In the genomic region with DNA sequence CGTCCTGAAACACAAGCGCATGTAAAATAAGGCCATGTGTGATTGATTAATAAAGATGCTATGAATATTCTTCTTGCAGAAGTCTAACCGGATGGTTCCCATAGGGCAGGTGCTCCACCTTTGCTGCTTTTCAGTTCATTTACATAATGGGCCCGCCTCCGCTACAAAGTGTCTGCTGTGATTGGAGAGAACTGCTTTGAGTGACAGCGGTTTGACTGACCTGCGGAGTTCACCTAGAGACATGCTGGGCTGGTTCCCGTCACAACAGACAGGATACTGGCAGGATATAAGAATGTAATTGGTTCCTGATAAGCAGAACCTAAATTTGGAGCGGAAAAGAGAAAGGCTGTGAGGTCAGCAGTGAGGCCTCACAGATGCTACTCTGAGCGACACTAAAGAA, we compare ENCODE assay signal across 8 mouse cellular contexts. TPM values are rescaled to one million over a fixed set of nuclear protein-coding genes. Genes with fewer than 3 reads are reported as not detected.
DNase-seq lines count a peak whose midpoint lies in the region; ATAC-seq and TF ChIP-seq lines count a peak whose summit lies in the region.

No protein-coding gene starts in this region.

- H3K4me3 ChIP-seq in hindbrain, embryonic 12.5 days = 0 out of 2 replicates have a peak overlapping the region, but pooled peaks have one; percentile 6
- no peak overlapping the region for H3K4me3 ChIP-seq in hindbrain, embryonic 11.5 days (ENCODE audit: low read depth, low read length)
- peak overlapping the region; percentile 26 for H3K4me3 ChIP-seq in heart, postnatal 0 days (ENCODE audit: low read depth, low read length)
- H3K4me3 ChIP-seq in midbrain, embryonic 16.5 days (ENCODE audit: low read depth, low read length) = peak overlapping the region; percentile 24

- ATAC-seq in hindbrain, embryonic 12.5 days (ENCODE audit: low FRiP score) = no peak
- ATAC-seq in hindbrain, embryonic 11.5 days (ENCODE audit: low FRiP score) = no peak
- peak; percentile 89 for ATAC-seq in heart, postnatal 0 days (ENCODE audit: insufficient read depth, low read depth)
- ATAC-seq in midbrain, embryonic 16.5 days = peak; percentile 68

- H3K36me3 ChIP-seq in hindbrain, embryonic 12.5 days = no peaks in the 10 kb centered on the region
- H3K36me3 ChIP-seq in hindbrain, embryonic 11.5 days (ENCODE audit: control insufficient read depth, insufficient read depth, low read length) = no peaks in the 10 kb centered on the region
- H3K36me3 ChIP-seq in heart, postnatal 0 days (replicated peaks; ENCODE audit: control insufficient read depth, insufficient read depth, low read length) = no peaks in the 10 kb centered on the region
- H3K36me3 ChIP-seq in midbrain, embryonic 16.5 days (ENCODE audit: control insufficient read depth, insufficient read depth, low read length) = no peaks in the 10 kb centered on the region

- no peak for TF ChIP-seq EP300 in heart, postnatal 0 days (IDR thresholded peaks at IDR 0.05; ENCODE audit: low read depth)

- H3K9me3 ChIP-seq in hindbrain, embryonic 12.5 days (replicated peaks) = no peaks in the 10 kb centered on the region; the same call in 1 of the 2 replicates
- H3K9me3 ChIP-seq in hindbrain, embryonic 11.5 days (ENCODE audit: control insufficient read depth, low read length) = no peaks in the 10 kb centered on the region
- 0 out of 2 replicates have a peak, but pooled peaks cover 3% of the 10 kb centered on the region for H3K9me3 ChIP-seq in heart, postnatal 0 days (replicated peaks; ENCODE audit: control insufficient read depth, low read length)
- H3K9me3 ChIP-seq in midbrain, embryonic 16.5 days (replicated peaks; ENCODE audit: control insufficient read depth, low read length, poor library complexity, severe bottlenecking) = no peaks in the 10 kb centered on the region

- TF ChIP-seq CTCF in heart, postnatal 0 days (IDR thresholded peaks at IDR 0.05; ENCODE audit: low read depth) = no peak

- no peak for DNase-seq in hindbrain, embryonic 11.5 days (ENCODE audit: low spot score)
- DNase-seq in embryo, embryonic 10 days (ENCODE audit: low spot score) = peak; percentile 44
- DNase-seq in heart, postnatal 0 days (ENCODE audit: low spot score) = peak; percentile 82
- DNase-seq in ovary, postnatal 36 days (ENCODE audit: low spot score) = no peak
- no peak for DNase-seq in layer of hippocampus, postnatal 25 days (ENCODE audit: extremely low spot score in 1 of 2, low spot score in 1 of 2)
- no peak for DNase-seq in spleen, postnatal 4 days (ENCODE audit: low spot score in 2 of 2)

- H3K9ac ChIP-seq in hindbrain, embryonic 12.5 days = no peak overlapping the region
- H3K9ac ChIP-seq in hindbrain, embryonic 11.5 days (ENCODE audit: low read depth, low read length) = no peak overlapping the region
- H3K9ac ChIP-seq in heart, postnatal 0 days (replicated peaks; ENCODE audit: low read depth, low read length) = no peak overlapping the region
- peak overlapping the region; percentile 26; the same call in 1 of the 2 replicates for H3K9ac ChIP-seq in midbrain, embryonic 16.5 days (ENCODE audit: low read depth, low read length)

- H3K27me3 ChIP-seq in hindbrain, embryonic 12.5 days = no peaks in the 10 kb centered on the region
- no peaks in the 10 kb centered on the region for H3K27me3 ChIP-seq in hindbrain, embryonic 11.5 days (ENCODE audit: control insufficient read depth, insufficient read depth, low read length)
- no peaks in the 10 kb centered on the region for H3K27me3 ChIP-seq in heart, postnatal 0 days (ENCODE audit: control insufficient read depth, insufficient read depth, low read length)
- no peaks in the 10 kb centered on the region for H3K27me3 ChIP-seq in midbrain, embryonic 16.5 days (ENCODE audit: control insufficient read depth, insufficient read depth, low read depth, low read length)

- no peak overlapping the region for H3K27ac ChIP-seq in hindbrain, embryonic 12.5 days
- no peak overlapping the region for H3K27ac ChIP-seq in hindbrain, embryonic 11.5 days (ENCODE audit: low read depth, low read length)
- peak overlapping the region; percentile 75 for H3K27ac ChIP-seq in heart, postnatal 0 days (ENCODE audit: low read depth)
- H3K27ac ChIP-seq in midbrain, embryonic 16.5 days (ENCODE audit: low read length) = no peak overlapping the region

- H3K4me1 ChIP-seq in hindbrain, embryonic 12.5 days = no peaks in the 10 kb centered on the region
- no peaks in the 10 kb centered on the region for H3K4me1 ChIP-seq in hindbrain, embryonic 11.5 days (replicated peaks; ENCODE audit: control insufficient read depth, insufficient read depth, low read length)
- peaks cover 6% of the 10 kb centered on the region; the same call in 1 of the 2 replicates for H3K4me1 ChIP-seq in heart, postnatal 0 days (ENCODE audit: control insufficient read depth, insufficient read depth)
- no peaks in the 10 kb centered on the region; the same call in 1 of the 2 replicates for H3K4me1 ChIP-seq in midbrain, embryonic 16.5 days (ENCODE audit: control insufficient read depth, insufficient read depth, low read length)

- H3K4me2 ChIP-seq in hindbrain, embryonic 12.5 days (replicated peaks) = peak overlapping the region; percentile 19
- no peak overlapping the region for H3K4me2 ChIP-seq in hindbrain, embryonic 11.5 days (replicated peaks; ENCODE audit: low read depth, low read length)
- H3K4me2 ChIP-seq in heart, postnatal 0 days (ENCODE audit: low read depth, low read length) = peak overlapping the region; percentile 48
- H3K4me2 ChIP-seq in midbrain, embryonic 16.5 days (ENCODE audit: low read length) = peak overlapping the region; percentile 49

- WGBS in hindbrain, embryonic 12.5 days = 45% methylated on average over 10 of the region's 10 CpGs
- WGBS in hindbrain, embryonic 11.5 days = 42% methylated on average over 10 of the region's 10 CpGs
- WGBS in heart, postnatal 0 days = 25% methylated on average over 10 of the region's 10 CpGs
- 37% methylated on average over 10 of the region's 10 CpGs for WGBS in midbrain, embryonic 16.5 days

RNA-seq across cellular contexts. Expression of gene Gmpr, which starts 13.4 kb away (rescaled TPM):
- 19.3 and 20.8 TPM in 2 replicates for polyA plus RNA-seq in hindbrain, embryonic 12.5 days (2016; fragmentation: Nextera tagmentation; extraction: Ambion mirVana)
- 26.8 and 28.8 TPM in 2 replicates for polyA plus RNA-seq in hindbrain, embryonic 11.5 days (2014; fragmentation: Nextera tagmentation; extraction: Ambion mirVana)
- total RNA-seq in heart, postnatal 0 days (2014; rRNA removed; ENCODE audit: low replicate concordance) = 195 TPM in 2 replicates
- polyA plus RNA-seq in heart, postnatal 0 days (2015; fragmentation: Nextera tagmentation; extraction: Ambion mirVana) = 282 and 284 TPM in 2 replicates
- polyA plus RNA-seq in midbrain, embryonic 16.5 days (2015; fragmentation: Nextera tagmentation; extraction: Ambion mirVana) = 25.0 and 33.8 TPM in 2 replicates
- 10 to 100 TPM; 68.7 to 71.2 TPM for total RNA-seq in layer of hippocampus, postnatal 25 days (2021)

Comparison
In these comparisons a context has a peak if more than half of its experiments do, and no peak if none do; other contexts are left out.
1. ATAC-seq: peak in heart, postnatal 0 days (single experiment) and midbrain, embryonic 16.5 days (single experiment); none in hindbrain, embryonic 12.5 days (single experiment) and hindbrain, embryonic 11.5 days (single experiment).
2. DNase-seq: peak in embryo, embryonic 10 days (single experiment) and heart, postnatal 0 days (single experiment); none in hindbrain, embryonic 11.5 days (single experiment), ovary, postnatal 36 days (single experiment), layer of hippocampus, postnatal 25 days (0 of 2) and spleen, postnatal 4 days (0 of 2).